Mouse (Mus musculus): Measurements from ENCODE around the gene Hexa.

The Hexa gene

DNA sequence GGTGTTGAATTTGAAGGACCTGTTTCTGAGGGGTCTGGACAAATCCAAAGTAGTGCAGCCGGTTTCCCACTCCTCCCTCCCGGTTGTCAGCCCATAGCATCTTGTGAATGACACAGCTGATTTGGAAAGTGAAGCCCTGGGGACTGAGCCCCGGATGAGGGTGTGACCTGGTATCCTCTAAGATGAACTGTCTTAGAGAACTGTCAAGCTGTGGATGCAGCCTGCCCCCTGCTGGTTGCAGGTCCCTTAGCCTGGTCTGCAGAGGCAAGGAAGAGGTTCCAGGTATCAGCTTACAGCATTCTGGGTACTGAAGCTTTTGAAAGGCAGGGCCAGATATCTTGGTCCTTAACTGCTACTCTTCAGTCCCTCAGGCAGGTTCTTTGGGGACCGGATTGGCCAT is 26.3 kb downstream of the Hexa start:
- WGBS: 29% methylated on average over 4 of the region's 4 CpGs

GRCm38 (mm10) chr9:59567111-59567510 is 27.8 kb downstream of the Hexa start:
- 19% methylated on average over 6 of the region's 6 CpGs for WGBS

GRCm38 (mm10) chr9:59571852-59572251 is 32.5 kb downstream of the Hexa start:
- WGBS: 87% methylated on average over 2 of the region's 2 CpGs

DNA sequence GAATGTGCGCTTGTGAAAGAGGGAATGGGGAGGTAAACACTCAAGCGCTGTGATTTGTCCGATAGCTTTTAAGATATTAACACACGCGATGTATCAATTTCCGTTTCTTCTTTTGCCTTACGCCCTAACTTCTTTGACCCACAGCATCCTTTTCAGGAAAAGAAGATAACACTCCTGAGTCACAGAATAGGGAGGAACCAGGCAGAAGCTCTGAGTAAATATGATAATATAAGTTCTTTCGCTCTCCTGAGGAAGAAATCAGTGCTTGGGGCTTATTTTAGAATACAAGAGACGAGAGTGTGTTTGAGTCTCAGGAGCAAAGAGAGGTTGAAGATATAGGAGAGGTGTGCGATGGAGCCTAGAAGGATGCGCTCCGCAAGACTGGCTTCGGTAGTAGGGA is 38.1 kb downstream of the Hexa start:
- 8% methylated on average over 13 of the region's 13 CpGs for WGBS

- under 1% methylated on average over 51 of the region's 61 CpGs for WGBS
These were observed 38.6 kb downstream of the Hexa start, which contains the start of gene Celf6 for GRCm38 (mm10) chr9:59577844-59578504. Celf6 (plus strand) TSS chr9:59577917.

GRCm38 (mm10) chr9:59578505-59578867 is 39.1 kb downstream of the Hexa start:
- 2% methylated on average over 20 of the region's 20 CpGs for WGBS

DNA sequence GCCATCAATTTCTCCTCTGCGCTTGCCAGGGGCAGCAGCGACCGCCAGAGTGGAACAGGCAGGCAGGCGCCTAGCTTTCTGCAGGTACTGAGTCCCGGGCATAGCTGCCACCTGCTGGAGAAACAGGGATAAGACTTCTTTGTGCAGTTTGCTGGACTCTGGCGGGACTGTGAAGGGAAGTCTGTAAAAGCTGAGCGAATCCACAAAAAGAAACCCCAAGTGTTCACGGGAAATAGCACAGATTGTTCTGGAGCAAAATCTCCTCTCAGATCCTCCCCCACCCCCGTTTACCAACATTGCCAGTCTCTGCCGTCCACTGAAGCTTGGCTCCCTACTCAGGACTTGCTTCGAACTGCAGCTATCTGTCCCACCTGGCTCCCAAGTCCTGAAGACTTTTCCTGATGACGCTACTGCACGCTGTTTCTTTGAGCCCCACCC is 45.5 kb downstream of the Hexa start:
- 2% methylated on average over 13 of the region's 13 CpGs for WGBS

DNA sequence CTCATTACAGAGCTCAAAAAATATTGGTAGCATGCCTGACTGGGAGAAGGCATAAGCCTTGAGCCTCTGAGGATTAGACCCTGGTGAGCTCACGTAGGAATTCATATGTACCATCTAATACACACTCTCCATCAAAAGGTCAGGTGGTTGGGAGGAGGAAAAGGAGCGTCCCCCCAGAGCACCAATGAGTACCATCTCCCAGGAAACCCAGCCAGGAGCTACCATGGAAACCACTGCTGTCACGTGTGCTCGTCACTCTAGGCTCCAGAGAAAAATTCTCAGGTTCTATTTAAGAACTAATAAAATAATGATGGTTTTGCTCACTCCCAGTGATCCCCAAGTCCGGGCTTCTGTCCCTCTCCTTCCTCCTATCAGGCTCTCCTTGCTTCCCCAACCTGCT is 48.9 kb downstream of the Hexa start:
- WGBS: 48% methylated on average over 5 of the region's 5 CpGs

GRCm38 (mm10) chr9:59588710-59589671 is 49.7 kb downstream of the Hexa start:
- WGBS: 12% methylated on average over 12 of the region's 12 CpGs

GRCm38 (mm10) chr9:59589703-59590439 is 50.5 kb downstream of the Hexa start:
- WGBS: 40% methylated on average over 10 of the region's 10 CpGs

DNA sequence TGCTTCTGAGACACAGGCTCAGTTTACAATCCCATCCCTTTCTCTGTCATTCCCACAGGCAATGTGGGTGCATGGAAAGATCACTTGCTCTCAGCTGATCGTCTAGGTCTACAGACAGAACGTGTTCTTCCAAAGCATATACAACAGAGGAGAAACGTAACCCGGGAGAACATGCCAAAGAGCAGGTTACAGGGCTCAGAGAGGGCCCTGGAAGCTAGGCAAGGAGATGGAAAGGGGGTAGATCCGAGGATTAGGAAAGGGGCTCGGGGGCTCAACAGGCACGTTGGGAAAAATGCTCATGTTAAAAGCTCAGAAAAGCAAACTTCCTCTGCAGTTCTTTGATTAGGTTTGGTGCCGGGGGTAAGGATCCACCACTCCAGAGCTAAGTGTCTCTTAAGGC is 62.3 kb downstream of the Hexa start:
- 79% methylated on average over 8 of the region's 8 CpGs for WGBS

GRCm38 (mm10) chr9:59605967-59606366 is 66.6 kb downstream of the Hexa start:
- WGBS: 63% methylated on average over 6 of the region's 6 CpGs

- 97% methylated on average over 2 of the region's 2 CpGs for WGBS
These were observed 71.6 kb downstream of the Hexa start for GRCm38 (mm10) chr9:59610950-59611349.
